Mouse (Mus musculus) forebrain, embryonic 12.5 days (tissue): Measurements from ENCODE around the gene Shc4. TPM values are rescaled to one million over a fixed set of nuclear protein-coding genes. Genes with fewer than 3 reads are reported as not detected.

Experiments used
- ATAC-seq: fragments of 200-750 bp; cut with Nextera tagmentation; 2 replicates; pipeline ENCODE4 v1.8.0; 2017; ENCODE audit warnings: moderate TSS enrichment; ENCODE audit not compliant: low FRiP score
- H3K27ac ChIP-seq: fragments of 300-500 bp; sonication (generic); 2 replicates; pipeline ENCODE4 v1.5.1; 2016; ENCODE audit warnings: mild to moderate bottlenecking
- H3K27me3 ChIP-seq: fragments of 300-500 bp; sonication (generic); 2 replicates; pipeline ENCODE4 v1.6.1; 2016; ENCODE audit warnings: mild to moderate bottlenecking
- H3K36me3 ChIP-seq: fragments of 300-500 bp; sonication (generic); replicated peaks from 2 replicates; pipeline ENCODE4 v1.6.1; 2016; ENCODE audit warnings: mild to moderate bottlenecking
- H3K4me1 ChIP-seq: fragments of 300-500 bp; sonication (generic); 2 replicates; pipeline ENCODE4 v1.6.1; 2016
- H3K4me2 ChIP-seq: fragments of 300-500 bp; sonication (generic); 2 replicates; pipeline ENCODE4 v1.6.1; 2016; ENCODE audit warnings: mild to moderate bottlenecking, moderate library complexity
- H3K4me3 ChIP-seq: fragments of 300-500 bp; sonication (generic); replicated peaks from 2 replicates; pipeline ENCODE4 v1.5.1; 2016; ENCODE audit warnings: mild to moderate bottlenecking
- H3K9ac ChIP-seq: fragments of 300-500 bp; sonication (generic); 2 replicates; pipeline ENCODE4 v1.6.1; 2016; ENCODE audit warnings: mild to moderate bottlenecking
- H3K9me3 ChIP-seq: fragments of 300-500 bp; sonication (generic); 2 replicates; pipeline ENCODE4 v1.6.1; 2016
- WGBS: fragments of 180-500 bp; shearing (Covaris S2); methylation state at CpG from one replicate; pipeline ENCODE4 v1.1.7; 2016; 5-methylcytosine and 5-hydroxymethylcytosine counted together
- polyA plus RNA-seq: library from polyadenylated mRNA; unstranded; fragments of >200 nt; fragmentation: Nextera tagmentation; extraction: Ambion mirVana; gene quantifications from 2 replicates; pipeline ENCODE4 v1.2.1, GENCODE M21; 2016

Gene Shc4
- polyA plus RNA-seq, 1 experiment from 2014 or later, result 1.5 TPM

DNA sequence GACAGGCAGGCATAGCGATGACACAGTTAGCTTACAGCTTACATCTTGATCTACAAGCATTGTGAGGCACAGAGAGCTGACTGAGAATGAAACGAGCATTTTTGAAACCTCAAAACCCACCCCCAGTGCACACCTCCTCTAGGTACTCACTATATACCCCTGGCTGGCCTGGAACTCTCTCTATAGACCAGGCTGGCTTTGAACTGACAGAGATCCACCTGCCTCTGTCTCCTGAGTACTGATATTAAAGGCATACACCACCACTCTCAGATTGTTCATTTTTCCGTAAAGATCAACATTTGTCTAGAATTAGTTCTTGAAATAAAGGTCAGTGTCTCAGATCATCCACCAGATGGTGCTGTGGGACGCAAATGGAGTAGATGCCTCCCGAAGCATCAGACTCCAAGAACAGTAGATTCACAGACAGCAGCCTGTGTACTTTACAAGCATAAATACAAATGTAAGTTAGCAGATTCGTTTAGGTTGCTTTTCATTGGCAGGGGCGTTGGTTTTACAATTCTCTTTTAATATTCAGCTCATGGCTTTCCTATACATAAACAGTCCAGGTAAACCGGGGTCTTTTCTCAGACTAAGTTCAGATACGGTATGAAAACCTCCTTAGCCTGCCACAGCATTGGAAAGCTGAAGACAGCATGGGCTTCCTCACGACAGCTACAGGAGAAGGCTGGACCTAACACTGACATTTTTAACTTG, 64.0 kb downstream of the Shc4 start:
- ATAC-seq, result peak; percentile 65; the same call in 1 of the 2 replicates
- peak overlapping the region; percentile 48 for H3K4me2 ChIP-seq
- no peak overlapping the region for H3K27ac ChIP-seq
- H3K4me3 ChIP-seq, result peak overlapping the region; percentile 17
- 17% methylated on average over 10 of the region's 10 CpGs for WGBS
- H3K9ac ChIP-seq, result 0 out of 2 replicates have a peak overlapping the region, but pooled peaks have one; percentile 33
- 0 out of 2 replicates have a peak, but pooled peaks cover 2% of the 10 kb centered on the region for H3K27me3 ChIP-seq
- H3K9me3 ChIP-seq, result no peaks in the 10 kb centered on the region
- peaks cover 8% of the 10 kb centered on the region; the same call in 1 of the 2 replicates for H3K4me1 ChIP-seq
- no peaks in the 10 kb centered on the region for H3K36me3 ChIP-seq

DNA sequence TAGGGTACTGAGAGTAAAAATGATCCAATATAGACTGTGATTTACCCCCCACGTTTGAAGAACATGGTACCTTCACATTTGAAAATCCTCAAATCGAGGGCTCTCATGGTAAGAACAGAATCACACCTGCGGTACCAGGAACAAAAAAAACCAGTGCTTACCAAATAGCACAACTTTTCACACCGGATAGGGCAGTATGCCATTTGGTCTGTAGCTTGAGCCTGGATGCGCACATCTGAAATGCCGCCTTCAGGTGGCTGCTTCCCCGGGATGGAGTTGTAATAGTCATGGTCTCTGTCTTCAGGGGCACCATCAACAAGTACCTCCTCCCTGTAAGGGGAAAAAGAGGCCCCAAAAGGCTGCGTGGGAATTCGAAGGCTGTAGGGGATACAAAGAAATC, 68.6 kb downstream of the Shc4 start:
- WGBS, result 92% methylated on average over 9 of the region's 9 CpGs
- no peaks in the 10 kb centered on the region for H3K36me3 ChIP-seq
- H3K4me2 ChIP-seq, result no peak overlapping the region
- ATAC-seq, result no peak
- H3K27me3 ChIP-seq, result 0 out of 2 replicates have a peak, but pooled peaks cover 2% of the 10 kb centered on the region
- no peak overlapping the region for H3K27ac ChIP-seq
- H3K4me1 ChIP-seq, result 0 out of 2 replicates have a peak, but pooled peaks cover 2% of the 10 kb centered on the region
- no peak overlapping the region for H3K9ac ChIP-seq
- H3K4me3 ChIP-seq, result no peak overlapping the region
- H3K9me3 ChIP-seq, result no peaks in the 10 kb centered on the region

DNA sequence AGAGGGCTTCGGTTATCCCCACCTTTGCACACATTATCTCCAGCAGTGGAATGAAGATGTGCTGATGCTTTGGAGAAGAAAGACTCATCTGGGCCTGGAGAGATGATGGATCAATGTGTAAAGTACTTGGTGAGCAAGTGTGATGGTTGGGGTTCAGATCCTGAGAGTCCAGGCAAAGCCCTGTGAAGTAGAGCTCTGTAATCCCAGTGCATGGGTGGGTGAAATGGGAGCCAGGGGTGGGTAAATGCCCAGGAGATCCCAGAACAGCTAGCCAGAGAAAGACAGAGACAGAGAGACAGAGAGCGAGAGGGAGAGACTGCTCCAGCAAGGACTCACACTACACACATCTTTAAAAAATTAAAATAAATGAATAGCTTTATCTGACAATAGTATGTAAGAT, 70.7 kb downstream of the Shc4 start:
- Histone ChIP-seq H3K27me3 (no peaks in the 10 kb centered on the region), H3K9ac (no peak overlapping the region), H3K36me3 (no peaks in the 10 kb centered on the region), H3K4me1 (no peaks in the 10 kb centered on the region), H3K4me2 (no peak overlapping the region), H3K27ac (no peak overlapping the region), H3K4me3 (no peak overlapping the region), H3K9me3 (no peaks in the 10 kb centered on the region)
- no peak for ATAC-seq
- WGBS, result 93% methylated on average over 2 of the region's 2 CpGs

DNA sequence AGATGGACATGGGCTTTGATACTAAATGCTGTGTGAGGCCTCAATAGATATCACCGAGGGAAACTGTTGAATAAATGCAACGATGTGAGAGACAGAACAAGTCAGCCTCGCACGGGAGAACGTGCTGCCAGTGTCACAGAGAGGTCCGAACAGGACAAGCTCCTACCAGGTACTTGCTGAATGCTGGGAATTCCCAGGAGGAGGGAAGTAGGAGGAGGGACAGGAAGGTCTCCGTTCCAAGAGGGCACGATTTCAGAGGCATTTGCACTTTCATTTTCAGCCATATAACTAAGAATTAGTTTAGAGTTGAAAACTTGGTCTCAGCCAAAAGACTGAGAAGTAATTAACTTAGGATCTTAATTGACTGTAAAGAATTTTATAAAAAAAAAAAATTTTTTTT, 72.4 kb downstream of the Shc4 start:
- no peak for ATAC-seq
- H3K4me3 ChIP-seq, result no peak overlapping the region
- no peak overlapping the region for H3K9ac ChIP-seq
- no peaks in the 10 kb centered on the region for H3K9me3 ChIP-seq
- H3K4me2 ChIP-seq, result no peak overlapping the region
- 51% methylated on average over 8 of the region's 8 CpGs for WGBS
- no peaks in the 10 kb centered on the region for H3K27me3 ChIP-seq
- no peak overlapping the region for H3K27ac ChIP-seq
- H3K4me1 ChIP-seq, result no peaks in the 10 kb centered on the region
- no peaks in the 10 kb centered on the region for H3K36me3 ChIP-seq

DNA sequence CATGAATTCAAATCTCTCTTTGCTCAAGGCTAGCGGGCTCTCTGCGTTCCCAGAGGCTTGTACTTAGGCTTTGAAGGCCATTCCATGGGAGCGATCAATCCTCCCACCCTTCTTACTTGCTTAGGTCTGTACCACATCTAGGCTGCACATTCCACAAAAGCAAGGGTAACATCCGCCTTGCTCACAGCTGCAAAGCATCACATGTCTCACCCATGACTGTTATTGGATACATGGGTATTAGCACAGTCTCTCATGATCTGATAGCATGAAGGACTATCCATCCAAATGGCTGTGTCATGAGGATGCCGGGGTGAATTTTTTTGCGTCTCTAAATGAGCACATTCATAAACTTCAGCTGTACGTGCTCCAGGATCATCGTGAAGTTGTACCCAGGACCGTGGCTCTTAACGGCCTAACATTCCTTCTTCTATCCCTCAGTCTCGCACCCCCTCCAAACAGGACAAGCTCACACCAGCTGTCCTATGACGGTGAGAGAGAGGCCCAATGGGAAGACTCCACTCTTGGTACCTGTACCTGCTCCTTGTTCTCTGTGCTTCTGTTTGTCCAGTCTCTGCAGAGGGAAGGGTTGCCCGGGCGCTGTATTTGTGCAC, 73.1 kb downstream of the Shc4 start:
- no peak overlapping the region for H3K4me2 ChIP-seq
- H3K9ac ChIP-seq, result no peak overlapping the region
- no peak for ATAC-seq
- H3K4me1 ChIP-seq, result no peaks in the 10 kb centered on the region
- no peak overlapping the region for H3K27ac ChIP-seq
- no peaks in the 10 kb centered on the region for H3K36me3 ChIP-seq
- H3K4me3 ChIP-seq, result no peak overlapping the region
- 93% methylated on average over 14 of the region's 14 CpGs for WGBS
- no peaks in the 10 kb centered on the region for H3K27me3 ChIP-seq
- no peaks in the 10 kb centered on the region for H3K9me3 ChIP-seq

DNA sequence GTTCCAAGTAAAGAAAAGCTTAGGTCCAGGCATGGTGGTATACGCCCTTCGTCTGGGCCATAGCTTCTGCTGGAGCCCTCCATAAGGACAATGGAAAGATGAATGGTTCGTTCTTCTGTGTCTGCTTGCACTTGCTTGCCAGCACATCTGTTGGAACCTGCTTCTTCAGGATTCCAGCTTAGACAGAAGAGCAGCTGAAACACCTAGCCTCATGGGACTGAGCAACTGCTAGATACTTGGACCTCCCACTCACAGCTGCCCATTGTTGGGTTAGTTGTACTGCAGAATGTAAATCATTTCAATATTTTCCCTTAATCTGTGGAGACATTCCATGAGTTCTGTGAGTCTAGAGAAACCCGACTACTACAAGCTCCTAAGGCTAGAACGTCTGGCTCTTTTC, 73.9 kb downstream of the Shc4 start:
- no peaks in the 10 kb centered on the region; the same call in 1 of the 2 replicates for H3K4me1 ChIP-seq
- H3K9ac ChIP-seq, result no peak overlapping the region
- H3K4me2 ChIP-seq, result no peak overlapping the region
- H3K4me3 ChIP-seq, result no peak overlapping the region
- no peak overlapping the region for H3K27ac ChIP-seq
- WGBS, result 88% methylated on average over 5 of the region's 5 CpGs
- no peaks in the 10 kb centered on the region for H3K9me3 ChIP-seq
- no peaks in the 10 kb centered on the region for H3K27me3 ChIP-seq
- no peak for ATAC-seq
- H3K36me3 ChIP-seq, result no peaks in the 10 kb centered on the region

DNA sequence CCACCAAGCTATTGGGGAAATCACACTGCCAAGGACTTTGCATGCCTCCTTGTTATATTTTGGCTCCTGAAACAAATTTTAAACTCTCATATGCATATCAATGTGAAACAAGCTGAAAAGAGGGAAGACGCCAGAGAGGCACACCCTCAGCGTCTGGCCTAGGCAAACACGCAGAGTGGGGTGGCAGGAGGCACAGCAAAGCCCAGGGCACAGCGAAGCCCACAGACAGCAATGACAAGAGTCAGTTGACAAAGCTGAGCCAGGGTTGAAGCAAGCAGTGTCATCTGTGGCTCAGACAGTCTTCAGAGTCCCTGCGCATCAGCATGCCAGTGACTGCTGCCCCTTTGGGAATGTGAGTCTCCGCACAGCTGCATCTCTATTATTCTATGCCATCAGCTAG, 79.0 kb downstream of the Shc4 start:
- Histone ChIP-seq H3K27ac (no peak overlapping the region), H3K4me2 (no peak overlapping the region), H3K9ac (no peak overlapping the region), H3K4me3 (no peak overlapping the region), H3K36me3 (no peaks in the 10 kb centered on the region), H3K4me1 (no peaks in the 10 kb centered on the region; the same call in 1 of the 2 replicates), H3K27me3 (no peaks in the 10 kb centered on the region), H3K9me3 (no peaks in the 10 kb centered on the region)
- WGBS, result 73% methylated on average over 6 of the region's 6 CpGs
- ATAC-seq, result no peak

DNA sequence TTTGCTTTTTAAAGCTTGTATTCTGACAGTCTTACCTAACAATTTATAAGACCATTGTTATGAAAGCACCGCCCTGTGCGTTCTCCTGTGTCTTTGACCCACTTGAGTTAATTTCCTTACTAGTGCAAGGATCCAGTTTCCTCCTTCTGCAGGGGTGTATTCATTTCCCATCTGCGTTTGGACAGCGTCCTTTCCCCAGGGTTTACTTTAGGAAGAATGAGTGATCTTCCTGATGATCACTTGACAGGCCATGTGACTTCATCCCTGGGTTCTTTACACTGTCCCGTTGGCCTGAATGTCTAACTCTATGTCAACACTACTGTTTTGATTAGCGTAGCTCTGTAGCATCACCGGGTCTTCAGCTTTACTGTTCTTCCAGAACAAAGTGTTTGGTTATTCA, 86.6 kb downstream of the Shc4 start:
- H3K4me1 ChIP-seq, result no peaks in the 10 kb centered on the region
- H3K4me3 ChIP-seq, result no peak overlapping the region
- H3K27ac ChIP-seq, result no peak overlapping the region
- no peaks in the 10 kb centered on the region for H3K36me3 ChIP-seq
- H3K9me3 ChIP-seq, result no peaks in the 10 kb centered on the region
- H3K9ac ChIP-seq, result no peak overlapping the region
- no peaks in the 10 kb centered on the region for H3K27me3 ChIP-seq
- no peak for ATAC-seq
- no peak overlapping the region for H3K4me2 ChIP-seq
- 88% methylated on average over 7 of the region's 7 CpGs for WGBS

DNA sequence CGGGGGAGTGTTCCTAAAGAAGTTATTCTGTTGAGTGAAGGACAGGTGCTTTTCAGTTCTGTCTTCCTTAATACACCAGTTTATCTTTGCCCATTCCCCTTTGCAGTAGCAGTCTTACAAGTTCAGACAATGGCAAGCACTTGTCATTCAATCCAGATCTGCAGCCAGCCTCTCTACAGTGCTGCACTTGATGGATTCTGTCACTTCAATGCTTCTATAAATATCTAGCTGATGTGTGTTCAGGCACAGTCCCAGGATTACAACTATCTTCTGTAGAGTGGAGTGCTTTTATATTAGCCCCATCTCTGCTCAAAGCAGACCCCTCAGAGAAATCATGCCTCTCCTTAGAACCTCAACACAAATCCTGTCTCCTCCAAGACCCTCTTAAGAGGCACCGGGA, 93.9 kb downstream of the Shc4 start:
- 84% methylated on average over 2 of the region's 2 CpGs for WGBS
- H3K4me3 ChIP-seq, result no peak overlapping the region
- no peaks in the 10 kb centered on the region for H3K9me3 ChIP-seq
- no peaks in the 10 kb centered on the region for H3K36me3 ChIP-seq
- no peak overlapping the region for H3K9ac ChIP-seq
- H3K4me2 ChIP-seq, result no peak overlapping the region
- peaks cover 4% of the 10 kb centered on the region; the same call in 1 of the 2 replicates for H3K4me1 ChIP-seq
- no peak for ATAC-seq
- no peaks in the 10 kb centered on the region for H3K27me3 ChIP-seq
- no peak overlapping the region for H3K27ac ChIP-seq

DNA sequence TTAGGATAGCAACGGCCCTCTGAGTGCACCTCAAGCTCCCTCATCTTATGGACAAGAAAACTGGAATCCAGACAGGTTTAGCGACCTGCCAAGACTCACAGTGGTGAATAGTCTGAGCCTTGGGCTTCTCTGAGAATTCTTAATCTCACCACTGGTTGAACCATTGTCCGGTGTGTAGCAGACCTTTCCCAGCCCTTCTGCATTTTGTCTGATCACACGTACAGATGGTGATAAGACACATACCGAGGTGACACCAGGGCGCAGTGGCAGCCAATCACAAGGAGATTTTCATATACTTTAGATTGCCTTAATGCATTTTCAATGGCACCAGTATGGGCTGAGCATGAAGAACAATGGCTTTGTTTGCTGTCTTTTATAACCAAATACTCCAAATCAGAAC, 95.5 kb downstream of the Shc4 start:
- H3K27me3 ChIP-seq, result no peaks in the 10 kb centered on the region
- ATAC-seq, result no peak
- no peaks in the 10 kb centered on the region for H3K36me3 ChIP-seq
- H3K4me2 ChIP-seq, result no peak overlapping the region
- no peaks in the 10 kb centered on the region for H3K9me3 ChIP-seq
- H3K4me3 ChIP-seq, result no peak overlapping the region
- no peak overlapping the region for H3K27ac ChIP-seq
- H3K9ac ChIP-seq, result no peak overlapping the region
- peaks cover 14% of the 10 kb centered on the region for H3K4me1 ChIP-seq
- 88% methylated on average over 6 of the region's 6 CpGs for WGBS

DNA sequence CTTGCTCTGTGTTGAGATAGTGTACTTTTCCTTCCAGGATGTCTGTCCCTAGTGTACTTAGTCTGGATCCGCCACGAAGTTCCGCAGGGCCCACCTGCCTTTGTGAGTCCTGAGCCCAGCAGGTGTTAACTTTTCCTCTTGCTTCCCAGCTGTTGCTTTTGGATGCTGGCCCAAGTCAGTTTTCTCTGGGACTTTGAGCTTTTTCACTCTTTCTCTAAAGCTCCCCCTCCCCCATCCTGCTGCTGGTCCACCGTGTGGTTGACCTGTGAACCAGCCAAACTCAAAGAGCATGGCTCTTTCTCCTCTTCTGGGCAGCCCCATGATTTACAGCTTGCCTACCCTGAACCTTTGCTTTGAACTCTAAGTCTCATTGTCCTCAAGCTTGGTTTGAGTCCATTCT, 97.4 kb downstream of the Shc4 start:
- WGBS, result 94% methylated on average over 4 of the region's 4 CpGs
- H3K27me3 ChIP-seq, result no peaks in the 10 kb centered on the region
- ATAC-seq, result no peak
- no peaks in the 10 kb centered on the region for H3K9me3 ChIP-seq
- H3K27ac ChIP-seq, result no peak overlapping the region
- H3K4me1 ChIP-seq, result peaks cover 20% of the 10 kb centered on the region
- H3K9ac ChIP-seq, result no peak overlapping the region
- no peak overlapping the region for H3K4me2 ChIP-seq
- no peak overlapping the region for H3K4me3 ChIP-seq
- no peaks in the 10 kb centered on the region for H3K36me3 ChIP-seq

DNA sequence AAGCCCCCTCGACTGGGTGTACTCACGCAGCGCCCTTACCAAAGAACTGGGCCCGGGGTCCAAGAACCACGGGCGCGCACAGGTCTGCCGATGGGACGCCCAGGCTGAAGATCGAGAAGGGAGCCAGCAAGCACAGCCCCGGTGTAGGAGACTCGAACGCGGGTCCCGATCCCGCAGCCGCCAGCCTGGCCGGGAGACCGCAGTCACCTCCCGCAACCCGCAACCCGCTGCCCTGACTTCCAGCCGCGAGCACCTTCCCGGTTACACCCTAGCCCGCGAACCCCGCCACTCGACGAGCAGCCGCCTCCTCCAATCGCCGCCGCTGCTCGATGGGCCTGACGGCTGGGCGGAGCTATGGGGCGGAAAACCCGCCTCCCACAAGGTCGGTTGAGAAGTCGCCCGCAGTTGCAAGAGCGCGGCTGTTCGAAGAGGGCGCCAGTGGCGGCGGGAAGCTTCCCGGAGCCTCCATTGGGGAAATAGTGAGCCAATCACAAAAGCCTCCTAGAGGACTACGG, 99.1 kb downstream of the Shc4 start, which contains the start of gene Cep152:
Gene Cep152, minus strand, starts transcription at position 277 of the 515 bp plus-strand sequence.
- H3K36me3 ChIP-seq, result peaks cover 4% of the 10 kb centered on the region; the same call in 1 of the 2 replicates
- H3K4me1 ChIP-seq, result peaks cover 30% of the 10 kb centered on the region
- peak; percentile 99 for ATAC-seq
- H3K27me3 ChIP-seq, result no peaks in the 10 kb centered on the region
- under 1% methylated on average over 50 of the region's 50 CpGs for WGBS
- H3K4me2 ChIP-seq, result peak within 1 kb of the TSS; percentile 64
- no peak within 1 kb of the TSS for H3K27ac ChIP-seq
- no peaks in the 10 kb centered on the region for H3K9me3 ChIP-seq
- H3K4me3 ChIP-seq, result peak within 1 kb of the TSS; percentile 86
- H3K9ac ChIP-seq, result peak within 1 kb of the TSS; percentile 74
